Mouse (Mus musculus) spleen, postnatal 4 days (tissue): ENCODE results near the gene Myo18b.

Experiments used
- DNase-seq, 2 experiments: peaks; one replicate each; pipeline ENCODE4 v3.0.0; 2022; ENCODE audit warnings: low spot score in 2 of 2

Myo18b gene

DNA sequence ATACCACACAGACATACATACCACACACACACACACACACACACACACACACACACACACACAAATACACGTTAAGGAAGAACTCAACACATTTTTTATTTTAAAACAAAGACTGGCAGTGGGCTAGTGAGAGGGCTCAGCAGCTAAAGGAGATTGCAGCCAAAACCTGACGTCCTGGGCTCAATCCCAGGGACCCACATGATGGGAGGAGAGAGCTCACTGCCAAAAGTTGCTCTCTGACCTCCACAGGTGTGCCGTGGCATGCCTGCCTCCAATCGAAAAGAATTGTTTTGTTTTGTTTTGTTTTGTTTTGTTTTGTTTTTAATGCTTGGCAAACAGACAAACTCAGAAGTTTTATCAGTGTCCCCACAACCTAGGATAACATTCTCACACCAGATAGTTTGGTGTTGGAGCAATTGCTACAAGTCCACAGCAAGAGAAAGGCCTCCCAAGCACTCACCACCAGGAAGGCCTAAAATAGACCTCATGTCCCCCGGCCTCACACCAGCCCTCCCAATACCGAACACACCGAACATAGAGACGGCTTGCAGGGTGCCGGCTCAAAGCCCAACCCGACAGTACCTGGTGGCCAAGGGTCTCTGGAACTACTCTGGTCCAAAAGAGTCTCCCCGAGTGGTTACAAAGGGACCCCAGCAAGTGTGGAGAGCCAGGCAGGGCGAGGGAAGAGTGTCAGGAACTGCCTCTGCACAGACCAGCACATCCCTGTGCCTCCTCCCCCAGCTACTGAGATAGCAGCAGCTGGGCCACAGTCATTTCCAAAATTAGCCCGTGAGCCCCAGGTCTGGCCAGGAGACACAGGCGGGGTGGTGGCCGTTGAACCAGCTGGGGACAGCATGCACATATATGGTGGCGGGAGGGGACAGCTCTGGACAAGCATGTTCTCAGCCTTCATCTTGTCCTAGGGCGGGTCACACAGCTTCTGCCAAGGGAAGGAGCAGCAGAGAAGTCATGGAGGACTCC, at the start of gene Myo18b:
Gene Myo18b, minus strand, starts transcription at position 689 of the 981 bp plus-strand sequence.
- DNase-seq, result no peak

DNA sequence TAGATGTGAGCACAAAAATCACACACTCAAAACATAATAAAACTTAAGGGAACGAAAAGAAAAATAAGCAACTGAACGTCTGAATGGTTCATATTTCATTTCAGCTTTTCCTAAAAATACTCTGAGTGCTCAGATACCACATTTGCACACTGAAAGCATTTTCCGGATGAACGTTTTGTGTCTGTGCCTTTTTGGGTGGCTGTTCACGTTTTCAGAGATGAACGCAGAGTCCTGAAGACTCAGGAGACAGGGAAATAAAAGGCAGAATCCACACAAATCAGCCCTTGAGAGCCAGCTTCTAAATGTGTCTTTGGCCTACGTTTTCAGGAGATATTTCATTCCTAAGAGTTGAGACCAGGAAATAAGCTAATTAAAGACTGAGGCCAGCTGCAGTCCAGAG, 49.8 kb upstream of the Myo18b start:
- DNase-seq, result no peak

- DNase-seq, result no peak
Observed at GRCm38 (mm10) chr5:112942244-112942643, 46.1 kb upstream of the Myo18b start.

DNA sequence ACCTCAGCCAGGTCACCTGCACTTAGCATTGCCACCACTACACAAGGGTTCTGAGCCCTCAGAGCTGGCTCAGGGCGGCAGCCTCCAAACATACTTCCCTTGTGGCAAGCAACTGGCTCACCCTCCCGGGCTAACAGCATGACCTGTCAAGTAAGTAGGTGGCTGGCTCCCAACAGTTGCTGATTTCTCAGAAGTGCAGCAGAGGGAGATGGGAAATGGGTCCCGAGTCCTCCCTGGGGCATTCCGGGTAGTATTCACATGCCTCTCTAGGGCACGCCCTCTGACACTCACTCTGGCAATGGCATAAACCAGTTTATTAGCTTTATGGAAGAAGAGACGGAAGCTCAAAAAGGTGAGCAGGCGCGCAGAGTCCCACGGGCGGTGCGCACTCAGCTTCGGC, 44.8 kb upstream of the Myo18b start:
- no peak for DNase-seq

DNA sequence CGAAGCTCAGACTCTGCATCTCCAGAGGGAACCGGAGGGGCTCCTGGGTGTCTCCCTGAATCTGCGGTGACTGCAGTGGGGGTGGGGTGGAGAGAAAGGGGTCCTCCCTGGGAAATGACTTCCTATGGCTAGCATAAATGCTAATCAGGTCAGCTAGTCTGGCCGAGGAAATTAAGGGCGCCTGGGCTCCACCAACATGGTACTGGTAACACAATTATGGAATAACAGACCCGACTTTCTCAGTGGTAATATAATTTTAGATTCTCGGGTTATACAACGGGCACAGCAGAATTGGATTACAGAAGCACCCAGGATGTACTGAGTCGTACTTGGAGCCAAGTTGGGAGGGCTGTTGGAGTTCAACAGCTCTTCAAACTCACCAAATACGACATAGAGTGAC, 40.5 kb upstream of the Myo18b start:
- DNase-seq, result no peak

GRCm38 (mm10) chr5:112935436-112935835, 39.3 kb upstream of the Myo18b start:
- DNase-seq, result no peak

DNA sequence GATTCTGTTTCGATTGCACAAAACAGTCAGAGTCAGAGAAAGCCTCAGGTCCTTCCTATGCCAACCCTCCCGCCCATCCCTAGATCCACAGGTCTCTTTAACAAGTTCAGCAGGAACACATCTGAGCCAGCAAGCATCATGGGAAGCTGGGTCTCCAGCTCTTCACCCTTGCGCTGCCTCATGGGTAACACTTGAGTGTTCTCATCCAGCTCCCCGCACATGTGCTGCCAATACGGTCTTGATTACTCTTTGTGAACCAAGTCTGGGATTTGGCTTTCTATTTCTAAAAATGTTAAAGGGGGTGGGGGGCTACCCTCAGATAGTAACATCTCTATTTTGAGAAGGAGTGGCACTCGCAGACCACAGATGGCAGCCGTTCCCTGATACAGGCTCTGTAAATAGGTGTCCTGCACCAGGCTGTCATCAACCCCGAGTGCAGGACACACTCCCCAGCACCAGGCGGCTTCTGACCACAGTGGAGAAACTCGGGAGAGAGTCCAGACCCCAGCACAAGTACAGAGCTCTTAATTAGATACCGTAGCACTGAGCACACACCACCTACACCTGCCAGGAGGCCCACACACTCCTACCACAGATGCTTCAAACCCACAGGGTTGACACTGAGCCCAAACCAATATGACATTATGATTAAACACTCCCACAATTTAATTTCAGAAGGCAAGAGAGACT, 36.9 kb upstream of the Myo18b start:
- DNase-seq, result no peak

GRCm38 (mm10) chr5:112931901-112932300, 35.7 kb upstream of the Myo18b start:
- no peak for DNase-seq

GRCm38 (mm10) chr5:112928201-112928881, 32.2 kb upstream of the Myo18b start:
- DNase-seq, result no peak

- DNase-seq, result no peak
Observed at GRCm38 (mm10) chr5:112925422-112925821, 29.3 kb upstream of the Myo18b start.

DNA sequence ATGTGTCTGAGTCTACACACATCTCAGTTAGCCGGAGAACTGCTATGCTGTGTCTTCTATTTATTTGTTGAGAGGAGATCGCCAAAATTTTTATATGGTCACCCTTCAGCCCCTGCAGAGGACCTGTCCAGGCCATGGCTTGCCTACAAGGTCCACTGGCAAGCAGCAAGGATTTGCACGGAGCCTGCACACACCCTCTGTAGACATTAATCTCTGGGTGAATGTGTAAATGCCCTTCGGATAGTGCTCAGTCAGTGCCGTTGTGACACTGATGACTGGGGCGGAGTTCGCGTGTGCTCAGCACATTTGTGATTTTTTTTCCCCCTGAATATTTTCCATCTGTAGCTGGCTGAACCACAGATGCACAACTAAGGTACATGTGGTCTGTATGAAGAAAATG, 28.6 kb upstream of the Myo18b start:
- no peak for DNase-seq

DNA sequence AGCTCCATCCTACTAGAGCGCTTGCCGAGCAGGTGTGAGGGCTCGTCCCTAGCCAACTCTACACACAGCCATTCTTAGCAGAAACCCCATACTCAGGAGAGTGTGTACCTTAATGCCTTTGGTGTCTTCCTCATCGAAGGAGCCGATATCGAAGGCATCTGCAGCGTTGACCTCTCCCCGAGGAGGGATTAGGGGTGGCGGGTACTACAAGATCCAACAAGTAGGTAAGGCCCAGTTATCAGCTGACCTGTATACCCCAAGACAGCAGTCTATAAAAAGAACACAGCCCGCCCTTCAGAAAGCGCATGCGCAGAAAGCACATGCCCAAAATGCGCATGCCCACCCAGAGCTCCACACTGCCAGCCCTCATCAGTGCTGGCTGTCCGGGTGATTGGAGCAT, 27.7 kb upstream of the Myo18b start:
- DNase-seq, result no peak

GRCm38 (mm10) chr5:112921914-112922313, 25.8 kb upstream of the Myo18b start:
- no peak for DNase-seq

DNA sequence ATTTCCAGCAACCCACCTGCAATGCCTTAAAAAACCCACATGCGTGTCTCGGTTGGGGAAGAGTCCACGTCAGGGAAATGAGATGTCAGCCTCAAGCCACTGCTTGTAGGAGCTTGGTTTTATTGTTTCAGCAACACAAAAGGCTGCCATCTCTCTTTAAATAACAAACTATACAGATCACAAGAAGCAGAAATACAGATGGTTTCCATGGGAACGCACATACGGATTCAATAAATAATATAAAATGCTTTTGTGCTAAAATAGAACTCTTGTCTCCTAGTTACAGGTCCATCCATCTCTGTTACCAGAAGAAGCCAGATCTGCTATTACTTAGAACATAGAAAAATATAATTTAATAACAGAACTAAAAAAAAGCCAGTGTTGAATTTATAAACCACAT, 14.2 kb upstream of the Myo18b start:
- no peak for DNase-seq

- DNase-seq, result no peak
Observed at GRCm38 (mm10) chr5:112908169-112908614, 12.0 kb upstream of the Myo18b start.

DNA sequence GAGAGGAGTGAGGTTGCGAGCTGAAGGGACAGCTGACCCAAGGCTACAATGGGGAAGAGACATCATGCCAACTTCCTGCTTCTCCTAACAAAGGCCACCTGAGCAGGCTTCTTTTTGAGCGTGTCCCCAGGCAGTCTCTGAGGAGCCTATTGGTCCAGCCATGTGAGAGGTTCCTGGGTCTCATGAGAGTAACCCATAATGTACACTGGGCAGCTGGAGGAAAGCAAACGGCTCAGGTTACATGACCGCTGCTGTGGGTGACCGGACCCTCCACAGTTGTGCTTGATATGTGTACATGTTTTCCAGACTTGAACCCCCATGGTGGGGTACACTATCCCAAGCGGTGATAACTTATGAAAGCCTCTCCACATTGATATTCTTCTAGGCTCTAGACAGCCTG, 11.3 kb upstream of the Myo18b start:
- no peak for DNase-seq

- no peak for DNase-seq
Observed at GRCm38 (mm10) chr5:112893462-112894060, 2.6 kb downstream of the Myo18b start.

DNA sequence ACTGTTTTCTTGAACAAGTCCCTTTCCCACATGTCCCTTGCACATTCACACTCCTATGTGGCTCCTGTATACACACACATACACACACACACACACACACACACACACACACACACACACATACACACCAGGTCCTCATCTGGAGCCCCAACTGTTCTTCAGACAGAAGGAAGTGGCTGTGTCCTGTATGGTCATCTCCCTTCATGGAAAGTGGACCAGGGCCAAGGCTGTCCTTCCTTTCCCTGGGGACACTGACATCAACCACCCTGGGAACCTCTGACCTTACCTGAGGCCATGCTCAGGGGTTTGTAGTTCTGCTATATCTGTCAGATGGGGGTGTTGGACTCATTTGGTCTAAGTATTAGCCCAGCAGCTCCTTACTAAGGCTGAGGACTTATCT, 3.8 kb downstream of the Myo18b start:
- no peak for DNase-seq

- no peak for DNase-seq
Observed at GRCm38 (mm10) chr5:112888651-112889050, 7.5 kb downstream of the Myo18b start.

- DNase-seq, result no peak
Observed at GRCm38 (mm10) chr5:112886687-112887491, 9.3 kb downstream of the Myo18b start.
